Mouse (Mus musculus) kidney, adult 2 months (tissue): ENCODE measurements around the gene Prkch.

Experiments
- CTCF ChIP-seq: fragments of 200-500 bp; conservative IDR thresholded peaks from 2 replicates; pipeline ENCODE4 v1.5.1; 2011; ENCODE audit warnings: low read depth, mild to moderate bottlenecking, control low read depth, low read length, moderate library complexity, mixed read lengths; ENCODE audit not compliant: insufficient read depth, insufficient read length
- POLR2A ChIP-seq: fragments of 200-500 bp; IDR thresholded peaks from one replicate; pipeline ENCODE4 v1.6.1; 2011; ENCODE audit warnings: low read depth, low read length, control low read depth

GRCm38 (mm10) chr12:73673783-73674182, 89.2 kb downstream of the Prkch start:
- no peak for TF ChIP-seq CTCF
- no peak for TF ChIP-seq POLR2A
